Mouse (Mus musculus) bone marrow macrophage, adult 2 months (primary cell): ENCODE results near the gene Gm42957. TPM values are rescaled to one million over a fixed set of nuclear protein-coding genes. Genes with fewer than 3 reads are reported as not detected.

Source experiments
- H3K27ac ChIP-seq: 2 replicates; pipeline ENCODE4 v1.5.1; 2012; ENCODE audit warnings: low read depth, low read length; ENCODE audit not compliant: insufficient read depth
- H3K4me1 ChIP-seq: 2 replicates; pipeline ENCODE4 v1.6.1; 2012; ENCODE audit warnings: low read length; ENCODE audit not compliant: control insufficient read depth, insufficient read depth
- H3K4me3 ChIP-seq: 2 replicates; pipeline ENCODE4 v1.5.1; 2012; ENCODE audit warnings: mild to moderate bottlenecking, low read length, moderate library complexity; ENCODE audit not compliant: insufficient read depth
- CTCF ChIP-seq: IDR thresholded peaks from 2 replicates; pipeline ENCODE4 v1.5.1; 2012; ENCODE audit warnings: low read depth, mild to moderate bottlenecking, low read length, moderate library complexity
- POLR2A ChIP-seq: IDR thresholded peaks from 2 replicates; pipeline ENCODE4 v1.6.1; 2012; ENCODE audit warnings: mild to moderate bottlenecking, low read depth, low read length, borderline replicate concordance
- polyA plus RNA-seq: library from polyadenylated mRNA; stranded (reverse); fragments of >200 nt; gene quantifications from 2 replicates; pipeline ENCODE4 v1.2.4, GENCODE M21; 2012; ENCODE audit not compliant: missing spikeins, insufficient read depth, insufficient read length

Gm42957 gene
- not detected in 2 replicates for polyA plus RNA-seq

- peak within 1 kb of the TSS; percentile 79 for H3K27ac ChIP-seq
- H3K4me3 ChIP-seq, result peak within 1 kb of the TSS; percentile 87
- peaks cover 11% of the 10 kb centered on the region for H3K4me1 ChIP-seq
- TF ChIP-seq POLR2A (no peak), CTCF (no peak)
Observed at GRCm38 (mm10) chr3:96634928-96635879, at the start of gene Gm42957, which contains the start of gene Pex11b. Gene Gm42957 (plus strand): TSS chr3:96635474. Gene Pex11b (plus strand): TSS chr3:96635376.

DNA sequence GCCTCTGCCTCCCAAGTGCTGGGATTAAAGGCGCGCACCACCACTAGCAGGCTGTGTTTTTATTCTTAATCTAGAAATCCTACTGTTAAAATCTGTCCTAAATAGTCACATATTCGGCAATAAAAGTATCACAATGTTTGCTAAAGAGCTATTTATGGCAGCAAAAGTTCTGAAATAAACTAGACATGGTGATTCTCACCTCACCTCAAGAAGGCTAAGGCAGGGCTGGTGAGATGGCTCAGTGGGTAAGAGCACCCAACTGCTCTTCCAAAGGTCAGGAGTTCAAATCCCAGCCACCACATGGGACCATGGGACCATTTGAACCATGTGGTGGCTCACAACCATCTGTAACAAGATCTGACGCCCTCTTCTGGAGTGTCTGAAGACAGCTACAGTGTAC is 44.6 kb upstream of the Gm42957 start:
- TF ChIP-seq CTCF (no peak), POLR2A (no peak)
- peaks cover 17% of the 10 kb centered on the region for H3K4me1 ChIP-seq
- no peak overlapping the region for H3K4me3 ChIP-seq
- H3K27ac ChIP-seq, result no peak overlapping the region

- Histone ChIP-seq H3K4me1 (peaks cover 27% of the 10 kb centered on the region), H3K4me3 (peak overlapping the region; percentile 80), H3K27ac (peak overlapping the region; percentile 77)
- TF ChIP-seq CTCF (no peak), POLR2A (no peak)
Observed at GRCm38 (mm10) chr3:96593374-96593773, 41.9 kb upstream of the Gm42957 start.

DNA sequence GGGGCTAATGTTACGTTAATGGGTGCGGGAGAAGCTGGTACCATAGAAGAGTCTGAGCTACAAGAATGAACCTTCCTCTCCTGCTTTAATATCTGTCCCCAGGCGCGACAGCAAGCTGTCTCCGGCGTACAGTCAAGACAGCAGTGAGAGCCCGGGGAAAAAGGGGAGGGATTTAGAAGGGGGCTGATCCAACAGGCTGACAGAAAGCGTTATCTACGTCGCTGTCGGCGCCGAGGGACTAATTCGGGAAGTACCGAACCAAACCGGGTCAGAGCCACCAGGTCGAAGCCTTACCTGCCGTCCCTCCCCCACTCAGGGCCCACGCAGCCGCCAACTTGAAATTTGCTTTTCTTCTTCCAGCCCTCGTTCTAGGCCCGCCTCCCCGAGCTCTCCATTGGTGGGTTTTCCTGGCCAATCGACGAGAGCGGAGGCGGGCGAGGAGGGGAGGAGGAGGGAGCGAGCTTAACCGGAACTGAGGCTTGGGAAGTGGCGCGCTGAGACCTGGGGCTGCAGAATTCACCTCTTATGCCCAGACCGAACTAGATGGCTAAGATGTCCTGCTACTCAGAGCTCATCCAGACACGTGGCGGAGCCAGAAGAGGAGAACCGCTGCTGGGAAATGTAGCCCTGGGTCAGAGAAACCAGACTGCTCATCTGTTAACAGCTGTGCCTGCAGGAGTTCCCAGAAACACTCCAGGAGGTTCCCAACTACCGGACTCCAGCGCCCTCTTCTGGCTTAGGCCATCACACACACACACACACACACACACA is 41.3 kb upstream of the Gm42957 start, which contains the start of gene Polr3gl:
Polr3gl (minus strand) TSS at position 392 of the 771 bp plus-strand sequence.
- 0 out of 2 replicates have a peak, but pooled peaks have one; percentile 21 for TF ChIP-seq POLR2A
- peak; percentile 62 for TF ChIP-seq CTCF
- Histone ChIP-seq H3K4me1 (peaks cover 27% of the 10 kb centered on the region), H3K27ac (peak within 1 kb of the TSS; percentile 87), H3K4me3 (peak within 1 kb of the TSS; percentile 80)

GRCm38 (mm10) chr3:96594851-96595250 is 40.4 kb upstream of the Gm42957 start:
- Histone ChIP-seq H3K4me3 (no peak overlapping the region), H3K4me1 (peaks cover 27% of the 10 kb centered on the region), H3K27ac (peak overlapping the region; percentile 79)
- TF ChIP-seq CTCF (no peak), POLR2A (no peak)

DNA sequence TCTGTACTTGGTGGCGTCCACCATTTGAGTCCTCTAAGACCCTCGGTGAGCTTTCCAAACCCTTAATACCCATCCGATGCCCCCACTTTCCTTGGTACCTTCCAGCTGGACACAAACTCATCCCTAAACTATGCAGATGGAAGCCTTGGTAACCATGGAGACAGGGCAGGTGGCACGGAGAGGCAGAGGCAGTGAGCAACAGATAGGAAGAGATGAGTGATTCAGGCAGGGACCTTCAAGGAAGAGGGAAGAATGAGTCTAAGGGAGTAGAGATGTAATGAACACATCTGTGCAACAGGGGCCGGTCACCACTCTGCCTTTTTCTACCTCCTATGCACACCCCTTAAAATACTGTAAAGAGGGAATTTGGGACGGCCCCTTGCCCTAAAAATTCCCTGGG is 39.6 kb upstream of the Gm42957 start:
- peaks cover 27% of the 10 kb centered on the region for H3K4me1 ChIP-seq
- H3K27ac ChIP-seq, result peak overlapping the region; percentile 33
- peak overlapping the region; percentile 14 for H3K4me3 ChIP-seq
- no peak for TF ChIP-seq POLR2A
- no peak for TF ChIP-seq CTCF

DNA sequence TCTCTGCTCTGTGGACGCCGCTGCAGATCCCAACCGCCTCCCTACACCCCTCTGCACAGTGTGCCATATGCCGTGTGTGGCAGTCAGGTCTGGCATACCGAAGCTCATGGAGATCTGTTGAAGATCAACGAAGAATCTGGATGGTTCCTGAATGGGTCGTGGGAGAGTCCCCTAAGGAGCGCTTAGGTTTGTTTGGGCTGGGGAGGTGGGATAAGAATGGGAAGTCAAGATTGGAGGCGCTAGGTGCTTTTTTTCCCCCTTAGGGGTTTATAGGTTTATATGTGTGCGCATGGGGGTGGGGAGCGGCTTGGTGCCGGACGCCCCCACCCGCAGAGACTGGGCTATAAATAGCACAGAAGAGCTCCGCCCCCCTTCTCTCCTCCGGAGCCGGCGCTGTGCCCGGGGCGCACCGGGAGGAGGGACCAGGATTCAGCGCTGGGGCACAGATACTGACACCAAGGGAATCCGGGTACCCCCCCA is 39.0 kb upstream of the Gm42957 start, which contains the start of gene Ankrd34a:
Ankrd34a (plus strand) TSS at position 409 of the 480 bp plus-strand sequence.
- peaks cover 27% of the 10 kb centered on the region for H3K4me1 ChIP-seq
- no peak for TF ChIP-seq POLR2A
- TF ChIP-seq CTCF, result no peak

DNA sequence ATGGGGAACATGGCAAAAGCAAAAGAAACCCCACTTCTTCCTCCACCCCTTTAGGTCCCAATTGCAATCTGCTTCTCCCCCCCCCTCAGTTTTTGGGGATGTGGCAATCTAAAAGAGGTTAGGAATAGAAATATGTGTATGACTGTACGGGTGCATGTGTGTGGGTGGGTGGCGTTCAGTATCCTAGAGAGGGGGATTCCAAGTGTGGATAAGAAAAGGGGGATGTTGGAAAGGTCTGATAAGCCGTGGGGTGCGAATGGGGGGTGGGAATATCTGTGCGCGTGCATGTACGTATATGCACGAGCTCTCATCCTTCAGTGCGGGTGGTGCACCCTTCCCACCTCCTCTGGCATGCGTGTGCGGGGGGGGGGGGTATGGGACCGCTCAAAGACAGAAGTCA is 38.4 kb upstream of the Gm42957 start:
- no peak for TF ChIP-seq POLR2A
- TF ChIP-seq CTCF, result no peak
- H3K4me3 ChIP-seq, result peak overlapping the region; percentile 65
- H3K27ac ChIP-seq, result no peak overlapping the region
- peaks cover 27% of the 10 kb centered on the region for H3K4me1 ChIP-seq

More for the DNA sequence above, 39.0 kb upstream of the Gm42957 start, which contains the start of gene Ankrd34a:
- Histone ChIP-seq H3K27ac (peak within 1 kb of the TSS; percentile 33), H3K4me3 (peak within 1 kb of the TSS; percentile 65)

GRCm38 (mm10) chr3:96597435-96597891 is 37.8 kb upstream of the Gm42957 start:
- Histone ChIP-seq H3K4me1 (peaks cover 28% of the 10 kb centered on the region), H3K27ac (no peak overlapping the region), H3K4me3 (peak overlapping the region; percentile 65)
- TF ChIP-seq POLR2A (no peak), CTCF (no peak)
